Mouse (Mus musculus) cerebellum, adult 2 months (tissue): Measurements from ENCODE around the gene Eno3.

Source experiments
- CTCF ChIP-seq: fragments of 200-500 bp; IDR thresholded peaks from 2 replicates; pipeline ENCODE4 v1.5.1; 2011; ENCODE audit warnings: low read depth, mild to moderate bottlenecking, control low read depth, low read length, moderate library complexity, borderline replicate concordance; ENCODE audit not compliant: insufficient read depth
- POLR2A ChIP-seq: fragments of 200-500 bp; IDR thresholded peaks from 2 replicates; pipeline ENCODE4 v1.6.1; 2011; ENCODE audit warnings: low read length, control low read depth, borderline replicate concordance; ENCODE audit not compliant: insufficient read depth

DNA sequence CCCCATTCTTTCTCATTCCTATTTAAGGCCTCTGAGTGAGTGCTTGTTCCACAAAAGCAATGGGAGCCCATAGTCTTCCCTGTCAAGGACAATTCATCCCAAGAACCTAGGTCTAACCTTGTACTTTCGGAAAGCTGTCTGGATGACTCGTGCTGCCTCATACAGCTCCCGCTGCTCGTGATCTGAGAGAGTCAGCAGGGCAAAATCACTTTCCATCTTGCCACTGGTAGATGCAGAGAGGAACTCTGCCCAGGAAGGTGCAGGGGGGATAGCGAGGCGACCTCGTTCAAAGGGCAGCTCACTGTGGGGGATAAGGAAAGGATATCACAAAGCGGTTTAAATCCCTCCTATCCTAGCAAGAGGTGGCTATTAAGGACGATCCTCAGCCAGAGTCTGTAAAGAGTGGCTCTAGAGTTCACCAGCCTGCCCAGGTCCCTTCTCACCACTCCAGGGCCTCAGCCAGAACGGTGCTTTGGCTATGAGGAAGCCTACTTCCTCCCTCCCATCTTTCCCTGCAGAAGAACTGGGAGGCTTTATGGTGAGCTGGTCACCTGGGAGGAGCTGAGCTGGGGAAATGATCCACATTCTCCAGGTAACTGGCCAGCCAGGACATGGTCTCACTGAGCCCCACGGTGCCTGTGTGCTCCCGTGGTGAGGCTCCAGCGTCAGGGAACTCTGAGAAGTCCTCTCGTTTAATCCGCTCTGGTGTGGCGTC is 14.5 kb downstream of the Eno3 start:
- TF ChIP-seq CTCF (no peak), POLR2A (no peak)
